Mouse (Mus musculus): ENCODE data around the gene Tnc.

- TF ChIP-seq CTCF (conservative IDR thresholded peaks at IDR 0.05; ENCODE audit: low read length) (no peak), POU5F1 (IDR thresholded peaks at IDR 0.05; ENCODE audit: borderline replicate concordance, low read length) (no peak)
These were observed 64.3 kb downstream of the Tnc start for GRCm38 (mm10) chr4:63982425-63983097.

Data from E14TG2a.4 (cell line).